Mouse (Mus musculus): ENCODE measurements around the gene Kctd2. TPM values are rescaled to one million over a fixed set of nuclear protein-coding genes. Genes with fewer than 3 reads are reported as not detected.
"Not testable (repeated sequence)": the region's sequence is repeated elsewhere in the genome, so short reads cannot be mapped to it uniquely, and the experiment has no call there.

Gene Kctd2
- polyA plus RNA-seq, 1 experiment from 2014 or later, result 34.8 TPM

DNA sequence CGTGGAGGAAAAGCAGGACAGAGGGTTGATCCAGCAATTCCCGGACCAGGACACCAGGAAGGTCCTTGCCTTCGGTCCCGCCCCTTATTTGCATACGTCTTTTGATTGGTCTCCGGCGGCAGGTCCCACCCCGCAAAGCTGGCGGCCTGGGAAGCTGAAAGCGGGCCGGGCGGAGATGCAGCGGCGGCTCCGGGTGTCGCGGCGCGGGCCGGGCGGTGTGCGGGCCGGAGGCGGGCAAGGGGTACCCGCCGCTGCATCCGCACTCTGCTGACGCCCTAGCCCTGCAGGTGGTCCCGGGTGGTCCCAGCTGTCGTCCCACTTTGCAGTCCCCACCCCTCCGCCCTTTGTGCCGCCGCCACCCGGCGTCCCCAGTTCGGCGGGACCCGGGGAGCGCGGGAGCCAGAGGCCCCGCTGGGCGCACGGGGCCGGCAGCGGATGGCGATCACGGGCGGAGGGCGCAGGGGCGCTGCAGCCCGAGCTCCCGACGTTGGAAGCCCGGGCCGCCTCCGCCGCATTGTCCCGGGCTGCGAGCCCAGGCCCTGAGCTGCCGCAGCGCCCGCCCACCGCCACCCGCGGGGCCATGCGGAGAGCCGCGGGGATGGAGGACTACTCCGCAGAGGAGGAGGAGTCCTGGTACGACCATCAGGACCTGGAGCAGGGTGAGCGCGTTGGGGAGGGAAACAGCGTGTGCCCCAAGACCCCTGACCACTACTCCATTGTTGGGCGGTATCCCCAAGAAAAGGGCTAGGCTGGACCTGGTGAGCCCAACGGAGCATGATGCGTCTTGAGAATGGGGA is 38.0 kb upstream of the Kctd2 start, which contains the start of gene Cdr2l:
TSS of gene Cdr2l (plus strand) at position 174 of the 797 bp plus-strand sequence.
- ATAC-seq (replicated peaks), result peak; percentile 88

GRCm38 (mm10) chr11:115382891-115383290 is 37.0 kb upstream of the Kctd2 start:
- ATAC-seq (replicated peaks), result no peak
- H3K4me2 ChIP-seq, result peak overlapping the region; percentile 80
- peaks cover 44% of the 10 kb centered on the region for H3K4me1 ChIP-seq
- peak overlapping the region; percentile 87 for H3K27ac ChIP-seq
- H3K9ac ChIP-seq, result peak overlapping the region; percentile 81
- peak overlapping the region; percentile 59 for H3K4me3 ChIP-seq
- no peaks in the 10 kb centered on the region for H3K9me3 ChIP-seq
- H3K27me3 ChIP-seq (replicated peaks), result no peaks in the 10 kb centered on the region
- no peaks in the 10 kb centered on the region for H3K36me3 ChIP-seq (replicated peaks)
- 10% methylated on average over 5 of the region's 5 CpGs for WGBS

More for the DNA sequence above, 38.0 kb upstream of the Kctd2 start, which contains the start of gene Cdr2l:
- H3K9me3 ChIP-seq, result no peaks in the 10 kb centered on the region
- H3K4me3 ChIP-seq, result peak within 1 kb of the TSS; percentile 59
- H3K27ac ChIP-seq, result peak within 1 kb of the TSS; percentile 87
- H3K9ac ChIP-seq, result peak within 1 kb of the TSS; percentile 81
- under 1% methylated on average over 67 of the region's 76 CpGs for WGBS
- no peaks in the 10 kb centered on the region for H3K36me3 ChIP-seq (replicated peaks)
- no peaks in the 10 kb centered on the region for H3K27me3 ChIP-seq (replicated peaks)
- peak within 1 kb of the TSS; percentile 80 for H3K4me2 ChIP-seq
- peaks cover 44% of the 10 kb centered on the region for H3K4me1 ChIP-seq

GRCm38 (mm10) chr11:115383701-115384474 is 36.0 kb upstream of the Kctd2 start:
- Histone ChIP-seq H3K4me2 (peak overlapping the region; percentile 80), H3K27me3 (replicated peaks) (no peaks in the 10 kb centered on the region), H3K9me3 (no peaks in the 10 kb centered on the region), H3K36me3 (replicated peaks) (no peaks in the 10 kb centered on the region), H3K27ac (peak overlapping the region; percentile 87), H3K4me1 (peaks cover 44% of the 10 kb centered on the region), H3K4me3 (peak overlapping the region; percentile 59), H3K9ac (peak overlapping the region; percentile 81)
- no peak for ATAC-seq (replicated peaks)
- 33% methylated on average over 16 of the region's 16 CpGs for WGBS

DNA sequence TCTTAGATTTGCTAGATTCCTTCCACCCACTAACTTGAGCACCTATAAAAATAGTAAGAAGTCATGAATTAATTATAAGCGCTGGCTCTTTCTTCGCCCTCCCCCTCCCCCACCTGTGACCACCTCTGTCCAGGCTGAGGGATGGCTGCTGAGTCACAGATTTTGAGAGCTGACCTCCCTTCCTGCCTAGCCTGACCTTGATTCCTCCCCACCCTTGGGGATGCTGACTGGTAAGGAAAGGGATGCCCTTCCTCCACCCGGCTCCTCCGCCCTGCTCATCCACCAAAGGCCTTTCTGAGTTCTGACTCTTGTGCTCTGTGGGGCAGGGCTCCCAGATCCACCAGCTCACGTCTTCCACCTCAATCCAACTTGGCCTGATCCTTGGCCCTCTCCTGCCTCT is 35.3 kb upstream of the Kctd2 start:
- 82% methylated on average over 5 of the region's 5 CpGs for WGBS
- Histone ChIP-seq H3K36me3 (replicated peaks) (no peaks in the 10 kb centered on the region), H3K27ac (peak overlapping the region; percentile 87; the same call in 1 of the 2 replicates), H3K9ac (no peak overlapping the region; the same call in 1 of the 2 replicates), H3K27me3 (replicated peaks) (no peaks in the 10 kb centered on the region), H3K9me3 (no peaks in the 10 kb centered on the region), H3K4me2 (peak overlapping the region; percentile 80), H3K4me1 (peaks cover 44% of the 10 kb centered on the region), H3K4me3 (no peak overlapping the region)
- no peak for ATAC-seq (replicated peaks)

DNA sequence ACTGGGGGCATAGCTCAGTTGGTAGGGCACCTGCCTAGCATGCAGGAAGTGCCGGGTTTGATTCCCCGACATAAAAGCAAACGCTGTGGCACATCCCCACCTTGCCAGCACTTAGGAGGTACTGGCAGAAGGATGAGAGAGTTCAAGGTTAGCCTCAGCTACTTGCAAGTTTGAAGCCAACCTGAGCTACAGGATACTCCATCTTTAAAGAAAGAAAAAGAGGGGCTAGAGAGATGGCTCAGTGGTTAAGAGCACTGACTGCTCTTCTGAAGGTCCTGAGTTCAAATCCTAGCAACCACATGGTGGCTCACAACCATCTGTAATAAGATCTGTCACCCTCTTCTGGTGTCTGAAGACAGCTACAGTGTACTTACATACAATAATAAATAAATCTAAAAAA is 33.1 kb upstream of the Kctd2 start:
- not testable (repeated sequence) for ATAC-seq (replicated peaks); H3K4me2 ChIP-seq; H3K4me3 ChIP-seq; H3K36me3 ChIP-seq (replicated peaks); H3K27me3 ChIP-seq (replicated peaks); H3K9me3 ChIP-seq; H3K27ac ChIP-seq; H3K9ac ChIP-seq
- H3K4me1 ChIP-seq, result peaks cover 38% of the 10 kb centered on the region
- 90% methylated on average over 3 of the region's 3 CpGs for WGBS

GRCm38 (mm10) chr11:115391358-115391757 is 28.6 kb upstream of the Kctd2 start:
- H3K4me2 ChIP-seq, result no peak overlapping the region
- no peaks in the 10 kb centered on the region for H3K27me3 ChIP-seq (replicated peaks)
- no peaks in the 10 kb centered on the region for H3K9me3 ChIP-seq
- ATAC-seq (replicated peaks), result no peak
- no peak overlapping the region for H3K4me3 ChIP-seq
- no peak overlapping the region for H3K27ac ChIP-seq
- WGBS, result 94% methylated on average over 7 of the region's 7 CpGs
- peaks cover 43% of the 10 kb centered on the region for H3K36me3 ChIP-seq (replicated peaks)
- H3K4me1 ChIP-seq, result 0 out of 2 replicates have a peak, but pooled peaks cover 1% of the 10 kb centered on the region
- H3K9ac ChIP-seq, result no peak overlapping the region

GRCm38 (mm10) chr11:115393721-115394325 is 26.1 kb upstream of the Kctd2 start:
- Histone ChIP-seq H3K27ac (no peak overlapping the region), H3K4me2 (no peak overlapping the region), H3K36me3 (replicated peaks) (peaks cover 43% of the 10 kb centered on the region), H3K4me1 (no peaks in the 10 kb centered on the region), H3K9me3 (no peaks in the 10 kb centered on the region), H3K27me3 (replicated peaks) (no peaks in the 10 kb centered on the region), H3K9ac (no peak overlapping the region), H3K4me3 (no peak overlapping the region)
- ATAC-seq (replicated peaks), result no peak
- WGBS, result 72% methylated on average over 34 of the region's 34 CpGs

DNA sequence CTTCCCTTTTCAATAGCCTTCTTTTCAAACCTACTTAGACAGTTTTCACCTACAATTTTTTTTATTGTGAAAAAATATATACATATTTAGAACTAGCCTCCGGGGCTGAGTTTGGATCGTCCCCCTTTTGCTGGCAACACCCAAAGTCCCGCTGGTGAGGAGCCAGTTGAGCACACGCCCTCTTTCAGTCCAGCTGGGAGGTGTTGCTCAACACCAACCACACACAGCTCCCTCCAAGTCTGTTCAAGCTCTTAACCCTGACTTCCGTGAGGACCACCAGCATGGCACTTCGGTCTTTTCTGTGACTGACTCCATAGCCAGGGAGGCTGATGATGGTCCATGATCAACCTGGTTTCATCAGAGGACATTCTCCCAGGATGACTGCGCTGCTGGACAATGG is 21.8 kb upstream of the Kctd2 start:
- 82% methylated on average over 7 of the region's 7 CpGs for WGBS
- no peak overlapping the region for H3K27ac ChIP-seq
- H3K27me3 ChIP-seq (replicated peaks), result no peaks in the 10 kb centered on the region
- H3K9ac ChIP-seq, result no peak overlapping the region
- H3K4me2 ChIP-seq, result no peak overlapping the region
- no peak for ATAC-seq (replicated peaks)
- peaks cover 29% of the 10 kb centered on the region for H3K36me3 ChIP-seq (replicated peaks)
- no peaks in the 10 kb centered on the region for H3K9me3 ChIP-seq
- peaks cover 17% of the 10 kb centered on the region for H3K4me1 ChIP-seq
- no peak overlapping the region for H3K4me3 ChIP-seq

DNA sequence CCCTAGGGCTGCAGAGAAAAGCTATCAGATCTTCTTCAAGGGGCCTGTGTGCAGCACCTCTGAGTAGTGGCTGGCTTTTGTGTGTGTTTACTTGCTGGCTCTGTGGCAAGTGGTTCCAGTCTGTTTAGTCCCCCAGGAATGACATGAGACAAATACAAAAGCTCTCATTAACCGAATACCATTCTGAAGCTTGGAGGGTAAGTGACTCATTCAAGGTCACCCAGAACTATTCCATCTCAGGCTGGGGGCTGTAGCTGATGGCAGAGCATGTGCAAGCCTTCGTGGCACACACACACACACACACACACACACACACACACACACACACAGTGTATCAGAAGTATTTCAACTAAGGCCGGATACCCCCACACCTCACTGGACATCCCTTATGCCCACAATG is 19.8 kb upstream of the Kctd2 start:
- no peak for ATAC-seq (replicated peaks)
- Histone ChIP-seq H3K9me3 (no peaks in the 10 kb centered on the region), H3K9ac (no peak overlapping the region)

DNA sequence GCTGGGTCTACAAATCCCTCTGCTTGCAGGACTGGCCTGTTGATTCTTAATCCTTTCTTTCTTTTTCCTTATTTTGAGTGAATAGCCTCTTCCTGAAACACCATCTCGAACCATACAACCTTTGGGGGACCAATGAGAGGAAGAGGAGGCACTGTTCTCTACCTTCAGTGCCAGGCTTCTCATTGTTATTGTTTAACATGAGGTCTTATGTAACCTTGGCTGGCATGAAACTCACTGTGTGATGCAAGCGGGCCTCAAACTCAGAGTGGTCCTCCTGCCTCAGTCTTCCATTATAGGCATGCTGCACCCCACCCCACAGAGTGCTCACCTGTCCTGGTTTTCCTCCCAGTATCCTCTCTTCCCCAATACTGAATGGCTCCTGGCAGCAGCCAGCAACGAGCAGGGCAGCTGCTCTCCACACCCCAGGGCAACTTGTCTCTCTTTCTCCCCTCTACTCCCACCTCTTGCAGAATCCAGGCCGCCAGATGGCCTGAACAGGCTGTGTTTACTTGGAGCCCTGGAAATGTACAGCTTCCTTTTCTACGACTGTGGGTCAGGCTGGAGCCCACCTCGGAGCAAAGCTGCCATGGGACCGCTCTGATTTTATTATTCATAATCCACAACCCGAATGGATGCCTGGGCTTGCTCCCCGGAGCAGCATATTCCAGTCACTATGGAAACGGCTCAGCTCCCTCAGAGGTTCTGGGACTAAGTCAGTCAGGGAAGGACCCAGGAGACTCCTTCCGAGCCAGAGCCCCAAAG is 19.1 kb upstream of the Kctd2 start:
- no peaks in the 10 kb centered on the region for H3K27me3 ChIP-seq (replicated peaks)
- peak overlapping the region; percentile 71 for H3K27ac ChIP-seq
- H3K4me3 ChIP-seq, result no peak overlapping the region
- no peak overlapping the region for H3K9ac ChIP-seq
- no peaks in the 10 kb centered on the region for H3K9me3 ChIP-seq
- peaks cover 6% of the 10 kb centered on the region; the same call in 1 of the 2 replicates for H3K36me3 ChIP-seq (replicated peaks)
- peak overlapping the region; percentile 25 for H3K4me2 ChIP-seq
- 27% methylated on average over 11 of the region's 11 CpGs for WGBS
- peak; percentile 47 for ATAC-seq (replicated peaks)
- H3K4me1 ChIP-seq, result peaks cover 39% of the 10 kb centered on the region

More for the DNA sequence above, 19.8 kb upstream of the Kctd2 start:
- peaks cover 32% of the 10 kb centered on the region for H3K4me1 ChIP-seq
- no peaks in the 10 kb centered on the region for H3K27me3 ChIP-seq (replicated peaks)
- no peak overlapping the region for H3K4me2 ChIP-seq
- H3K27ac ChIP-seq, result peak overlapping the region; percentile 71
- H3K4me3 ChIP-seq, result no peak overlapping the region
- WGBS, result 75% methylated on average over 3 of the region's 3 CpGs
- peaks cover 12% of the 10 kb centered on the region; the same call in 1 of the 2 replicates for H3K36me3 ChIP-seq (replicated peaks)

DNA sequence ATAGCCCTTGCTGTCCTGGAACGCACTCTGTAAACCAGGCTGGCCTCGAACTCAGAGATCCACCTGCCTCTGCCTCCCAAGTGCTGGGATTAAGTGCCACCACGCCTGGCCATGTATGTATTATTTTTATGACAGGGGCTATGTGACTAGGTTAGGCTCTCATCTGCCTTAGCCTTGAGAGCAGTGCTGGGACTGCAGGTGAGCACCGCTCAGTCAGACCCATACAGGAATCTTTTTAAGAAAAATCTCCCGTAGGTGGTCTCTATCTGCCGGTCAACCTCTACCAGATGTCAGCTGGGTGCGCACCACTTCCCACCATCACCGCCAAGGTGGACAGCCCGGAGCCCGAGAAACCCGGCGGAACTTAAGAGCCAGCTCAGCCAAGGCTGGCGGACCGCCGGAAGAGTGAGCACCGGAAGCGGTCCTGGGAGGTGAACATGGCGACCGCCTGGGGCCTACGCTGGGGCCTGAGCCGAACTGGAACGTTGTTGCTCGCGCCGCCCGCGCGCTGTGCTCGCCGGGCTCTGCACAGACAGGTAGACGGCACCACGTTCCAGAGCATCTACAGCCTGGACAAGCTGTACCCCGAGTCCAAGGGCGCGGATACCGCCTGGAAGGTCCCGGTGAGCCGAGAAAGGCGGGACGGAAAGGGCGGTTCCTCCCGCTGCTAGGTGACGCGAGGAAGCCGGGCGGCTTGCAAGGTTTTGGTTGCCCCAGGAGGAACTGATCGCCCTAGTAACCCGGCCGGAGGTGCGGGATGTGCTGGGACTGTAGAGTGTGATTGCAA is 16.4 kb upstream of the Kctd2 start, which contains the start of gene Mrpl58:
TSS of gene Mrpl58 (plus strand) at position 415 of the 787 bp plus-strand sequence.
- peak within 1 kb of the TSS; percentile 91 for H3K27ac ChIP-seq
- H3K9ac ChIP-seq, result peak within 1 kb of the TSS; percentile 90
- H3K9me3 ChIP-seq, result no peaks in the 10 kb centered on the region
- H3K4me3 ChIP-seq, result peak within 1 kb of the TSS; percentile 78
- 3% methylated on average over 50 of the region's 50 CpGs for WGBS
- peak within 1 kb of the TSS; percentile 82 for H3K4me2 ChIP-seq
- H3K36me3 ChIP-seq (replicated peaks), result no peaks in the 10 kb centered on the region
- ATAC-seq (replicated peaks), result peak; percentile 91
- peaks cover 39% of the 10 kb centered on the region for H3K4me1 ChIP-seq
- no peaks in the 10 kb centered on the region for H3K27me3 ChIP-seq (replicated peaks)

Measured in midbrain, embryonic 15.5 days (tissue).